Mouse (Mus musculus) fibroblast of lung, adult 2 months (primary cell): ENCODE results near the gene Olfr1324.
"Not testable (repeated sequence)": the region's sequence is repeated elsewhere in the genome, so short reads cannot be mapped to it uniquely, and the experiment has no call there.

ENCODE experiments used
- DNase-seq: peaks from one replicate; pipeline ENCODE4 v3.0.0-alpha.2; 2011; ENCODE audit warnings: low read depth

Gene Olfr1324

GRCm38 (mm10) chrX:50428398-50428797, at the start of gene Olfr1324:
Gene Olfr1324 (minus strand): TSS chrX:50428498.
- DNase-seq: no peak

- not testable (repeated sequence) for DNase-seq
Measured at GRCm38 (mm10) chrX:50470341-50470740, 42.0 kb upstream of the Olfr1324 start.

- DNase-seq: no peak
Measured at GRCm38 (mm10) chrX:50456136-50456535, 27.8 kb upstream of the Olfr1324 start.

GRCm38 (mm10) chrX:50443352-50443751, 15.1 kb upstream of the Olfr1324 start:
- no peak for DNase-seq

DNA sequence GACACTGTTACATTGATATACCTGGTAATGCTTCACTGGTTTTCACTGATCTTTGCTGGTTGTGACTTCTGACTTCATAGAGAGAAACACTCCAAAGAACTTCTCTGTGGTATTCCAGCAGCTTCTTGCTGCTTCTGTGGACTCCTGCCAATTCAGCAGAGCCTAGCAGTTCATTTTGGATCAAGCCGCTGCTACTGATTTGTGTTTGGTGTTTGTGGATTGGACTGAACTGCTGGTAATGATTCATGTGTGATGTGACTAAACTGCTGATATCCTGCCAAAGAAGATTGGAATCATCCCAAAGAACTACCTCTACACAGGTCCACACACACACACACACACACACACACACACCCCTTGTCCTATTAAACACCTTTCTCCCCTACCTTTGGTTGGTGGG, 14.4 kb upstream of the Olfr1324 start:
- no peak for DNase-seq

DNA sequence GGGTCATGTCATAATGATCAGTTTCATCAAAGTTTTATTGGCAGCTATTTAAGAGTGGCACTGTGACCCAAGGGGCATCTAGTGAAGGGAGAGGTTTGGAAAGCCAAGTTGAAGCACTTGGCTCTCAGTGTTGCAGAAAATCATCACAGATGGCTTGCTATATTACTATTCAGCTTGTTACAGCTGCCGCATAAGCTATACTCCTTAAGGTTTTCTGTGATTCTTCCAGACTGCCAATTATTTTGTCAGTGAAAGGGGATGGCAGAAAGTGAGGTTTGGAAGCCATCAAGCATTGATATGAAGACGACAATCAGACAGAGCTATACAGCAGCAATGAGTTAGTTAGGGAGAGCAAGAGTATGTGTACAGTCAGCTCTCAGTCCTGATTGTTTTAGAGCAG, 4.2 kb upstream of the Olfr1324 start:
- no peak for DNase-seq

- no peak for DNase-seq
Measured at GRCm38 (mm10) chrX:50427712-50428328, 478 bp downstream of the Olfr1324 start.

DNA sequence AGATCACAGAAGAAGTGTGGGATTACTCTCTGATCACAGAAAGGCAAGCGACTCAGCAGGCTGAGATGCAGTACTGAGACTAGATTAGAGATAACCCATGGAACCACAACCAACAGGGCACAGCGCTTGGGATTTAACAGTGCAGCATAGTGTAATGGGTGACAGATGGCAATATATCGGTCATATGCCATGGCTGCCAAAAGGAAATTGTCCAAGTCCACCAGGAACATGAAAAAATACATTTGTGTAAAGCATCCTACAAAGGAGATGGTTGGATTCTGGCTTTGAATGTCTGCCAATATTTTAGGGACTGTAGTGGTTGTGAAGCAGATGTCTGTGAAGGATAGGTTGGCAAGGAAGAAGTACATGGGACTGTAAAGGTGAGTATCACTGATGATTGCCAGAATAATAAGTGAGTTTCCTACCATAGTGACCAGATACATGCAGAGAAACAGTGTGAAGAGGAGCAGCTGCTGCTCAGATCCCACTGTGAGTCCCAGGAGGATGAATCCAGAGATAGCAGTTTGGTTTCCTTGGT, 2.3 kb downstream of the Olfr1324 start:
- DNase-seq: no peak

DNA sequence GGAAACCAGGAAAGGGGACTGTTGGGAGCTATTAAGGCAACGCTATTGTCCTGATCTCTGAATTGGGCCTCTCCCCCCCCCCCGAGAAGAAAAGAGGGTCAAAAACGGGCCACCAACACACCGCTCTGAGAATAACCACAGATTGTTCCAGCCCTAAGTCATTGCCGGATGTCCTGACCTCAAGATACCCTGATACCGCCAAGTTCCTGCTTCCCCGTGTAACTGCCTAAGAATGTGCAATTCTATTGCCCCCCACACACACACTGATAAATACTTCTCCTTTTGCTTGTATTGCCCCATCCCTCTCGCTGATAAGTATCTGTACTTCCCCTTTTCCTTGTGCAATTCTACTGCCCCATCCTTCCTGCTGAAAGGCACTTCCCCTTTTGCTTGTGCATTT, 17.9 kb downstream of the Olfr1324 start:
- not testable (repeated sequence) for DNase-seq

GRCm38 (mm10) chrX:50390616-50391015, 37.7 kb downstream of the Olfr1324 start:
- DNase-seq: not testable (repeated sequence)

GRCm38 (mm10) chrX:50374978-50375377, 53.3 kb downstream of the Olfr1324 start:
- no peak for DNase-seq
